Mouse (Mus musculus) testis, adult 2 months (tissue): ENCODE measurements around the gene 1600002K03Rik.

Experiments used
- CTCF ChIP-seq: fragments of 200-500 bp; IDR thresholded peaks from 2 replicates; pipeline ENCODE4 v1.5.1; 2012; ENCODE audit warnings: low read depth, mild to moderate bottlenecking, inconsistent platforms, low read length, moderate library complexity; ENCODE audit not compliant: control insufficient read depth, insufficient read depth, insufficient replicate concordance
- POLR2A ChIP-seq: fragments of 200-500 bp; IDR thresholded peaks from 2 replicates; pipeline ENCODE4 v1.6.1; 2012; ENCODE audit warnings: low read depth, mild to moderate bottlenecking, inconsistent platforms, low read length, moderate library complexity; ENCODE audit not compliant: control insufficient read depth

- no peak for TF ChIP-seq CTCF
- no peak for TF ChIP-seq POLR2A
These were observed 37.6 kb upstream of the 1600002K03Rik start for GRCm38 (mm10) chr10:80135161-80135560.
